Mouse (Mus musculus): ENCODE results near the gene Tes3-ps.

The Tes3-ps gene

GRCm38 (mm10) chr13:49504510-49504909 lies 11.4 kb downstream of the Tes3-ps start, which contains the start of gene Ecm2:
Gene Ecm2 (plus strand): TSS chr13:49504810.
- no peak for DNase-seq (ENCODE audit: low spot score)

- no peak for DNase-seq (ENCODE audit: low spot score)
These were observed 12.7 kb downstream of the Tes3-ps start for GRCm38 (mm10) chr13:49505776-49506175.

DNA sequence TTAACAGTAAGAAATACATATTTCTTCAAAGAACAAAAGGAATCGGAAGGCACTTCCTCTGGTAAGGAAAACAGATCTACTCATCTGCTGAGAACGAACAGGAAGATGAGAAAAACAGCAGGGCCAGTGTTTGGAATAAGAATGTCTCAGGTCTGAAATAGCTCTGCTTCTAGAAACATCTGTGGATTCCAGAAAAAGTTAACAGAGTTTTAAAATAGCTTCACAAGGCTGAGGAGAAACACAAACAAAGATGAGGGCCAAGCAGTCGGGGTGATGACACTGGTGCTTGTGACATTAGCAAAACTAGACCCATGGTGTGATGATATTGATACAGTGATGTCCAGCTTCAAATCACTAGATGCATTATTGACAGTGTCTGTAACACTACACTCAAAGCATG lies 14.1 kb downstream of the Tes3-ps start:
- DNase-seq (ENCODE audit: low spot score) = no peak

DNA sequence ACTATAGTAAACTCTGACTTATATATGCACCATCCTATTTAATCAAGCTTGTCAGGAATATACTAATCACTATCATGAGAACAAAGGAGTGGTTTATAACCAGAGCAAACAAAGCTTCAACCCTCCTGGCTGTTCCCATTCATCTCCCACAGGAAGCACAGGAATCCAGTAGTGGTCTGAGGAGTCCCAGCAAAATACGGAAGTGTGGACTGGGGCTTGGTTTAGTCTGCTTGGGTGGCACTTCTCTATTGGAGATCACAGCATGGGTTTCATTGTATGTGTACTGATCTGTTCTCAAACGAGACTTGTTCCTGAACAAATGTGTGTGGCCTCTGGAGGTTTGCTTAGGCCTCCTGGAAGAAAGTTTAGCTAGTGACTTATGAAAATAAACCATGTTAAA lies 25.6 kb downstream of the Tes3-ps start:
- no peak for DNase-seq (ENCODE audit: low spot score)

GRCm38 (mm10) chr13:49526235-49526634 lies 33.1 kb downstream of the Tes3-ps start:
- DNase-seq (ENCODE audit: low spot score) = no peak

GRCm38 (mm10) chr13:49530636-49531035 lies 37.5 kb downstream of the Tes3-ps start:
- DNase-seq (ENCODE audit: low spot score) = no peak

DNA sequence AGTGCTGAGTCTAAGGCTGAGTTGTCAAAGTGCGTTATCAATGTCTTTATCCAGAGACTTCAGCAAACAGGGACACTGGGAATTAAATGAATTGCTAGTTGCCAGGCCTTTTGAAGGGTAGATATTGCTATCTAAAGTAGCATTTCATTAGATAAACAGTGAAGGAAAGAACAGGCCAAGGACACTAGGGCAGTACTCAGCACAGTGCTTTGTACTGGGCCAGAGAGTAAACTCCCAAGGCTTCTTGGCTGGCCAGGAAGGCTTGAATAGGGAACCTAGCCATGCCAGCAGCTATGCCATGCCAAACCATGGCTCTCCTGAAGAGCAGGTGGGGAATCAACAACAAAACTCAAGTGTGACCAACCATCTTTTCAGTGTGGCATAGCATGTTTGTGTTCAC lies 43.8 kb downstream of the Tes3-ps start:
- DNase-seq (ENCODE audit: low spot score) = no peak

GRCm38 (mm10) chr13:49538693-49539092 lies 45.6 kb downstream of the Tes3-ps start:
- DNase-seq (ENCODE audit: low spot score) = no peak

DNA sequence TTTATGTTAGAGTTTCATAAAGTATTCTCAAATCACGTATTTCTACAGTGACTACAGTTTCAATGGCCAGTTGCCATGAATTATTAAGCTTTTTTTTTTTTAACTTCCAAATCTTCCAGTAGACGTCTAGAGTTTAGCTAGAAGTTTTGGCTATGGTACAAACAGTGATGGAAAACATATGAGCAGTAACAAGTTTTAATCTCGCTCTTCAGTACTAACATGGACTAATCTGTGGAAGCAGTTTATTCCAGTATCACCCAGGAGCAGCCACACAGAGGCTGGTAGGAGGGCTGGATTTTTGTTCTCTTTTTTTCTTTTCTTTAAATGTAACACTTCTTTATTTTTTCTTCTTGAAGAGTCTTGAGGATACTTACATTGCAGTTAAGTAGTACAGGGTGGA lies 51.2 kb downstream of the Tes3-ps start, which contains the start of gene Aspn:
Gene Aspn (plus strand): TSS at position 165 of the 400 bp plus-strand sequence.
- DNase-seq (ENCODE audit: low spot score) = no peak

DNA sequence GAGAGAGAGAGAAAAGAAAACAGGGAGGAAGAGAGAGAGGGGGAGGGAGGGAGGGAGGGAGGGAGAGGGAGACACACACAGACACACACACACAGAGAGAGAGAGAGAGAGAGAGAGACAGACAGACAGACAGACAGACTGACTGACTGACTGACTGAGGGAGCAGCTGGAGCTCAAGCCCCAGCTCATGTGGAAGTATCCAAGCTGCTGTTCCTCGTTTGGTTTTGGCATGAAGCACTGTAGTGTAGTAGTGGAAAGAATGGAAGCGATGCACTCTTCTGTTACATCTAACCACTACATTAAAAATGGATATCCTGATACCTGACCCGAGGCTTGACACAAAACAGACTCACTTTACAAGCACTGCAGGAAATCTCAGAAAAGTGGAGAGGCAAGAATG lies 52.5 kb downstream of the Tes3-ps start:
- DNase-seq (ENCODE audit: low spot score) = no peak
